Mouse (Mus musculus): Measurements from ENCODE around the gene Rpl3. TPM values are rescaled to one million over a fixed set of nuclear protein-coding genes. Genes with fewer than 3 reads are reported as not detected.

Rpl3 gene
- polyA plus RNA-seq (2015; fragmentation: Nextera tagmentation; extraction: Ambion mirVana) = 526 and 732 TPM in 2 replicates

- no peaks in the 10 kb centered on the region for H3K9me3 ChIP-seq (replicated peaks)
- peaks cover 33% of the 10 kb centered on the region for H3K4me1 ChIP-seq
- peak; percentile 67 for ATAC-seq (ENCODE audit: low FRiP score)
- peak within 1 kb of the TSS; percentile 70 for H3K27ac ChIP-seq (replicated peaks)
- WGBS = under 1% methylated on average over 65 of the region's 86 CpGs
- no peaks in the 10 kb centered on the region for H3K27me3 ChIP-seq (replicated peaks)
- peak within 1 kb of the TSS; percentile 76 for H3K9ac ChIP-seq (replicated peaks)
- no peaks in the 10 kb centered on the region for H3K36me3 ChIP-seq
- H3K4me2 ChIP-seq = peak within 1 kb of the TSS; percentile 72
- peak within 1 kb of the TSS; percentile 64 for H3K4me3 ChIP-seq (replicated peaks)
These were observed at the start of gene Rpl3, which contains the start of gene Syngr1 for GRCm38 (mm10) chr15:80091121-80091955. TSS of gene Rpl3 (minus strand) at chr15:80091868. TSS of gene Syngr1 (plus strand) at chr15:80091334.

DNA sequence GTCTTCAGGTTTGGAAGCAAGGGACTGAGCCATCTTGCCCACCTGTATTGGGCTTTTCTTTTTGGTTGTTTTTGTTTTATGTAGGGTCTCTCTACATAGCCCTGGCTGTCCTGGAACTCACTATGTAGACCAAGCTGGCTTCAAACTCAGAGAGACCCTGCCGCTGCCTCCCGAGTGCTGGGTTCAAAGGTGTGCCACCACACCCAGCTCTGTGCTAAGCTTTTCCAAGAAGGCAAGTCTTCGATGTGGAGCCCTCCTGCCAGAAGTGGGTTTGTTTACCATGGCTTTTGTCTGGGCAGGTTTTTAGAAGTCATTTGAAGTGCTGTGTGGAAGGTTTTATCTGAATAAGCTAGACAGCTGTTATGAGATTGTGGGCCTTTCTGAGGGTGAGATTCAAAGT lies 49.2 kb upstream of the Rpl3 start:
- H3K36me3 ChIP-seq = peaks cover 12% of the 10 kb centered on the region; the same call in 1 of the 2 replicates
- ATAC-seq (ENCODE audit: low FRiP score) = no peak
- whole genome bisulfite sequencing = 95% methylated on average over 3 of the region's 3 CpGs
- H3K4me2 ChIP-seq = no peak overlapping the region
- no peaks in the 10 kb centered on the region for H3K27me3 ChIP-seq (replicated peaks)
- peaks cover 13% of the 10 kb centered on the region for H3K4me1 ChIP-seq
- no peak overlapping the region for H3K9ac ChIP-seq (replicated peaks)
- H3K9me3 ChIP-seq (replicated peaks) = no peaks in the 10 kb centered on the region
- no peak overlapping the region for H3K27ac ChIP-seq (replicated peaks)
- no peak overlapping the region for H3K4me3 ChIP-seq (replicated peaks)

- Histone ChIP-seq H3K9me3 (replicated peaks) (no peaks in the 10 kb centered on the region), H3K4me1 (peaks cover 14% of the 10 kb centered on the region), H3K9ac (replicated peaks) (no peak overlapping the region), H3K4me3 (replicated peaks) (no peak overlapping the region), H3K36me3 (peaks cover 12% of the 10 kb centered on the region; the same call in 1 of the 2 replicates), H3K27ac (replicated peaks) (no peak overlapping the region), H3K27me3 (replicated peaks) (no peaks in the 10 kb centered on the region), H3K4me2 (no peak overlapping the region)
- no peak for ATAC-seq (ENCODE audit: low FRiP score)
- WGBS = 99% methylated on average over 2 of the region's 2 CpGs
These were observed 48.6 kb upstream of the Rpl3 start for GRCm38 (mm10) chr15:80140302-80140701.

- H3K4me3 ChIP-seq (replicated peaks) = no peak overlapping the region
- ATAC-seq (ENCODE audit: low FRiP score) = no peak
- H3K9ac ChIP-seq (replicated peaks) = no peak overlapping the region
- peak overlapping the region; percentile 41 for H3K27ac ChIP-seq (replicated peaks)
- H3K9me3 ChIP-seq (replicated peaks) = no peaks in the 10 kb centered on the region
- H3K36me3 ChIP-seq = peaks cover 9% of the 10 kb centered on the region; the same call in 1 of the 2 replicates
- no peak overlapping the region for H3K4me2 ChIP-seq
- H3K27me3 ChIP-seq (replicated peaks) = no peaks in the 10 kb centered on the region
- 72% methylated on average over 17 of the region's 17 CpGs for WGBS
- H3K4me1 ChIP-seq = peaks cover 33% of the 10 kb centered on the region
These were observed 46.5 kb upstream of the Rpl3 start for GRCm38 (mm10) chr15:80137945-80138791.

DNA sequence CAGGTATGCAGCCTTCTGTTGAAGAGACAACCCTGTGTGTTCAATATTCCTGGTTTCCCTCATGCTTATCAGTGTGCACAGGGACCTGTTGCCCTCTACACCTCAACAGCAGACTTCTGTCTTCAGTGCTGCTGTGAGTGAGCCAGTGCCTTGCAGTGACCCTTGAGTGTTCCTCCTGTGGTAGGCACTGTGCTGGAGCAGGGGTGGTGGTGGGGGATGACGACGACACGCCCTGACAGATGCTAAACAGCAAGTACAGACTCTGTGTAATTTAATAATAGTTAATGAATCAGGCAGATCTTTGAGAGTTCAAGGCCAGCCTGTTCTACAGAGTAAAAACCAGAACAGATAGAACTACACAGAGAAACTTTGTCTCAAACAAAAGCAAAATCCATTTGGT lies 45.0 kb upstream of the Rpl3 start:
- WGBS = 98% methylated on average over 3 of the region's 3 CpGs

DNA sequence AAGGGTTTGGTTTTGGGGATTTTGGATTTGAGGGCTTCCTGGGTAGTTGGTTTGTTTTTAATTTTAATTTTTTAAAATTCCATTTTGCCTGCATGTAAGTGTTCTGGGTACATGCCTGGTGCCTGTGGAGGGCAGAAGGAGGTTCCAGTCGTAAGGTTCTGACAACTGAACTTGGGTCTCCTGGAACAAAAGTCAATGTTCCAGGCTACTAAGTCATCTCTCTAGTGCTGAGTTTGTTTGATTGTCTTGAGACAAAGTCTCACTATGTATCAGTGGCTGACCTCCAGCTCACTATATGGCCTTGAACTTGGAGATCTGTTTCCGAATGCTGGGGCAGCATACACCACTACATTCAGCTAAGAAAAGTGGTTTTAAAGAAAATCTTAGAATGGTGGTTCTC lies 43.8 kb upstream of the Rpl3 start:
- H3K4me1 ChIP-seq = peaks cover 35% of the 10 kb centered on the region
- no peaks in the 10 kb centered on the region for H3K9me3 ChIP-seq (replicated peaks)
- H3K9ac ChIP-seq (replicated peaks) = no peak overlapping the region
- H3K36me3 ChIP-seq = no peaks in the 10 kb centered on the region
- ATAC-seq (ENCODE audit: low FRiP score) = no peak
- no peak overlapping the region for H3K27ac ChIP-seq (replicated peaks)
- H3K4me3 ChIP-seq (replicated peaks) = no peak overlapping the region
- H3K27me3 ChIP-seq (replicated peaks) = no peaks in the 10 kb centered on the region
- H3K4me2 ChIP-seq = no peak overlapping the region
- WGBS = 88% methylated on average over 2 of the region's 2 CpGs

More for the DNA sequence above, 45.0 kb upstream of the Rpl3 start:
- Histone ChIP-seq H3K4me1 (peaks cover 35% of the 10 kb centered on the region), H3K4me2 (no peak overlapping the region), H3K9me3 (replicated peaks) (no peaks in the 10 kb centered on the region), H3K36me3 (no peaks in the 10 kb centered on the region), H3K4me3 (replicated peaks) (no peak overlapping the region), H3K27me3 (replicated peaks) (no peaks in the 10 kb centered on the region), H3K9ac (replicated peaks) (no peak overlapping the region), H3K27ac (replicated peaks) (no peak overlapping the region)
- no peak for ATAC-seq (ENCODE audit: low FRiP score)

- H3K36me3 ChIP-seq = no peaks in the 10 kb centered on the region
- peak overlapping the region; percentile 67 for H3K9ac ChIP-seq (replicated peaks)
- peak overlapping the region; percentile 87 for H3K4me2 ChIP-seq
- no peaks in the 10 kb centered on the region for H3K9me3 ChIP-seq (replicated peaks)
- H3K4me1 ChIP-seq = peaks cover 35% of the 10 kb centered on the region
- 56% methylated on average over 9 of the region's 9 CpGs for WGBS
- H3K27ac ChIP-seq (replicated peaks) = peak overlapping the region; percentile 97
- H3K27me3 ChIP-seq (replicated peaks) = no peaks in the 10 kb centered on the region
- no peak for ATAC-seq (ENCODE audit: low FRiP score)
- H3K4me3 ChIP-seq (replicated peaks) = peak overlapping the region; percentile 59
These were observed 42.8 kb upstream of the Rpl3 start for GRCm38 (mm10) chr15:80134450-80134847.

DNA sequence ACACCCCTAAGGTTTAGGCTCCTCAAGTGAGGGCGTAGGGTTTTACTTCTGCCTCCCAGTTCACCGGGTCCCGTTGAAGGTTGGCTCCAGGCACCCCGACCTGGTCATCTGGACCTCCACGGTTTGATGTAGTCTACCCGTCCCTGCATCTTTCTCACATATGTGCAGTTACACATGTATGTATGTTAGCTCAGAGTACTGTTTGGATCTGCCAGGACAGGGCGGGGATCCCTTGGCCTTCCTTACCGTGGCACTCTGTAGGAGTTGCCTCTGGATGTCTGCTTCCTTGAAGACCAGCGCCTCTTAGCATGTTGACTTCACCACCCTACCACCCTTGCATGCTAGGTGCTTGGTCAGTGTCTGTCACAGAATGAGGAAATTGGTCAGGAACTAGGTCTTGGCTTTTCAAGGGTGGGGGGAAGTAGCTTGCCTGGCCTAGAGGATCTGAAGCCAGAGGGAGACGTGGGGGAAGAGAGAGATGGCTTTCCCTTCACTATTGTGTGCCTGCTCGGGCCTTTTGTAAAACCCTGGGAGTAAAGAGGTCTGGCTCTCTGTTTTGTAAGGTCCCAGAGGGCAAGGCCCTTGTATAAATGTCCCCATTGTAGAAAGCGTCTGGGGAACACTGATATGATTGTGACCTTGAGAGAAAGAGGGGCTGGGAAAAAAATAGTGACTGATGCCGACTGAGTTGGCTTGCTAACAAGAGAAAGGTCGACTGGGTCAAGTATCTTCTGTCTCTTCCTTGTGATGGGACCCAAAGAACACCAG lies 42.2 kb upstream of the Rpl3 start:
- peak overlapping the region; percentile 97 for H3K27ac ChIP-seq (replicated peaks)
- H3K4me3 ChIP-seq (replicated peaks) = peak overlapping the region; percentile 59
- peaks cover 35% of the 10 kb centered on the region for H3K4me1 ChIP-seq
- WGBS = 12% methylated on average over 14 of the region's 14 CpGs
- H3K9me3 ChIP-seq (replicated peaks) = no peaks in the 10 kb centered on the region
- H3K9ac ChIP-seq (replicated peaks) = peak overlapping the region; percentile 67
- H3K36me3 ChIP-seq = no peaks in the 10 kb centered on the region
- ATAC-seq (ENCODE audit: low FRiP score) = peak; percentile 43
- peak overlapping the region; percentile 87 for H3K4me2 ChIP-seq
- no peaks in the 10 kb centered on the region for H3K27me3 ChIP-seq (replicated peaks)

GRCm38 (mm10) chr15:80132993-80133586 lies 41.4 kb upstream of the Rpl3 start, which contains the start of gene Tab1:
TSS of gene Tab1 (plus strand) at chr15:80133127.
- Histone ChIP-seq H3K4me3 (replicated peaks) (peak within 1 kb of the TSS; percentile 59), H3K4me2 (peak within 1 kb of the TSS; percentile 87), H3K36me3 (no peaks in the 10 kb centered on the region), H3K4me1 (peaks cover 32% of the 10 kb centered on the region), H3K9ac (replicated peaks) (peak within 1 kb of the TSS; percentile 67), H3K27me3 (replicated peaks) (no peaks in the 10 kb centered on the region), H3K27ac (replicated peaks) (peak within 1 kb of the TSS; percentile 97), H3K9me3 (replicated peaks) (no peaks in the 10 kb centered on the region)
- ATAC-seq (ENCODE audit: low FRiP score) = peak; percentile 96
- WGBS = under 1% methylated on average over 53 of the region's 59 CpGs

DNA sequence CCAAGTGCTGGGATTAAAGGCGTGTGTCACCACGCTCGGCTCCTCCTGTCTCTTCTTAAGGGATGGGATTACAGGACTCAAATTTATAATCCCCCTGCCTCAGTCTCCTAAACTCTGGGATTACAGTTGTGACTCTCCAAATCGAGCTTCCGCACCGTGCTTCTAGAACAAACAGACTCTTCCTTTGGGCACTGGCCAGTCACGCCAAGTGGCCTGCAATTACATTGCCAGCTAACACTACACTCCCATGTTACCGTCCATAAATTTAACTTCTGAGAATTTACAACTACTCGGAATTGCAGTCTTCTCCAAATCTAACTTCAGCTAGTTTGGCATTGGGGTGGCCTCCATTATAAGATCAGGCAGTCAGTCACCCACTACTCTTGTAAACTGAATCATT lies 40.8 kb upstream of the Rpl3 start:
- no peak for ATAC-seq (ENCODE audit: low FRiP score)
- Histone ChIP-seq H3K27ac (replicated peaks) (peak overlapping the region; percentile 97), H3K27me3 (replicated peaks) (no peaks in the 10 kb centered on the region), H3K4me3 (replicated peaks) (peak overlapping the region; percentile 59), H3K9ac (replicated peaks) (no peak overlapping the region), H3K4me1 (peaks cover 26% of the 10 kb centered on the region), H3K36me3 (no peaks in the 10 kb centered on the region), H3K4me2 (peak overlapping the region; percentile 87), H3K9me3 (replicated peaks) (no peaks in the 10 kb centered on the region)
- WGBS = 82% methylated on average over 9 of the region's 9 CpGs

- WGBS = 70% methylated on average over 6 of the region's 6 CpGs
- ATAC-seq (ENCODE audit: low FRiP score) = no peak
These were observed 39.8 kb upstream of the Rpl3 start for GRCm38 (mm10) chr15:80131421-80131820.

More at GRCm38 (mm10) chr15:80131421-80131820, 39.8 kb upstream of the Rpl3 start:
- Histone ChIP-seq H3K9me3 (replicated peaks) (no peaks in the 10 kb centered on the region), H3K4me1 (peaks cover 23% of the 10 kb centered on the region), H3K4me2 (no peak overlapping the region), H3K9ac (replicated peaks) (no peak overlapping the region), H3K27ac (replicated peaks) (no peak overlapping the region), H3K27me3 (replicated peaks) (no peaks in the 10 kb centered on the region), H3K36me3 (no peaks in the 10 kb centered on the region), H3K4me3 (replicated peaks) (no peak overlapping the region)
